Mouse (Mus musculus) thymus, adult 2 months (tissue): ENCODE results near the gene Siah3.

Source experiments
- CTCF ChIP-seq: fragments of 200-500 bp; IDR thresholded peaks from 2 replicates; pipeline ENCODE4 v1.5.1; 2012; ENCODE audit warnings: mild to moderate bottlenecking, control low read depth, low read length, moderate library complexity, borderline replicate concordance; ENCODE audit not compliant: control insufficient read depth, poor library complexity, insufficient read depth; ENCODE audit errors: extremely low read depth
- POLR2A ChIP-seq: fragments of 200-500 bp; IDR thresholded peaks from 2 replicates; pipeline ENCODE4 v1.6.1; 2012; ENCODE audit warnings: mild to moderate bottlenecking, low read length, control low read depth, moderate library complexity; ENCODE audit not compliant: control insufficient read depth, poor library complexity, insufficient read depth; ENCODE audit errors: extremely low read depth

DNA sequence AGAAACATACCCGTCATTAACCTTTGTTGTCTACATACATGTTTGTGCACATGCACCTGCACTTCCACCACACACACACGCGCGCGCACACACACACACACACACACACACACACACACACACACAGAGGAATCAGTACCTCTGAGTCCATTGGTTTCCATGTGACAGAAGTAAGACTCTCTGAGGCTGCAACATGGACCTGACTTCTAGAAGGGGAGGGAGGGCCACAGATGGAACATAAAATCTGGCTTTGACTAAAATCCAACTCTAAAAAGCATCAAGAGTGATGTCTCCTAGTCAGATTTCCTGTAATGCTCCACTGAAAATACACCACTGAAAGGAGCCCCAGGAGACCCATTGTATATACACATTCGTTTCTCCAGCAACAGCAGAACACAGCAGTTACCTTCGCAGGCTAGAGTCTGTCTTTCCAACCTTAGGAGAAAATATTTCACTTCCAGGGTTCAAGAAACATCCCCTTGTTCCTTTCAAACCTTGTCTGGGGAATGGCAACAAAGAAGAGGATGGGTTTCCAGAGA is 75.1 kb downstream of the Siah3 start:
- TF ChIP-seq POLR2A (no peak), CTCF (no peak)
